Mouse (Mus musculus): Measurements from ENCODE around the gene Vps51. TPM values are rescaled to one million over a fixed set of nuclear protein-coding genes. Genes with fewer than 3 reads are reported as not detected.

Vps51 gene
- total RNA-seq, 1 experiment from 2014 or later: 44.9 TPM

Small RNA genes lying within 50 kb of the gene (microRNA-seq; reads per million reads assigned to microRNA genes)
- gene Mir6988: 0.43 to 0.76 reads per million in 2 experiments

Other genes starting within 250 kb of the Vps51 start
- 26.0 and 34.5 TPM in 2 replicates for gene Frmd8, start 202.0 kb downstream of the Vps51 start, total RNA-seq (2021)
- 14.7 and 16.5 TPM in 2 replicates for gene Slc25a45, start 199.4 kb downstream of the Vps51 start, total RNA-seq (2021)
- 1.4 and 1.7 TPM in 2 replicates for gene Tigd3, start 183.1 kb downstream of the Vps51 start, total RNA-seq (2021)
- 118 and 119 TPM in 2 replicates for gene Dpf2, start 164.2 kb downstream of the Vps51 start, total RNA-seq (2021)
- gene Cdc42ep2, start 152.4 kb downstream of the Vps51 start, total RNA-seq (2021): 9.6 and 9.7 TPM in 2 replicates
- gene Pola2, start 113.0 kb downstream of the Vps51 start, total RNA-seq (2021): 24.6 and 28.4 TPM in 2 replicates
- gene Slc22a20, start 91.1 kb downstream of the Vps51 start, total RNA-seq (2021): not detected in 2 replicates
- 28.5 and 41.5 TPM in 2 replicates for gene Capn1, start 61.3 kb downstream of the Vps51 start, total RNA-seq (2021)
- gene Syvn1, start 30.7 kb downstream of the Vps51 start, total RNA-seq (2021): 53.2 and 54.8 TPM in 2 replicates
- 59.7 and 68.2 TPM in 2 replicates for gene Mrpl49, start 19.4 kb downstream of the Vps51 start, total RNA-seq (2021)
- 956 and 1,133 TPM in 2 replicates for gene Fau, start 19.4 kb downstream of the Vps51 start, total RNA-seq (2021)
- 24.9 and 25.3 TPM in 2 replicates for gene Znhit2, start 16.0 kb downstream of the Vps51 start, total RNA-seq (2021)
- gene Tm7sf2, start 8.9 kb downstream of the Vps51 start, total RNA-seq (2021): 9.5 and 19.3 TPM in 2 replicates
- gene Tmem262, start 2.8 kb upstream of the Vps51 start, total RNA-seq (2021): not detected in 2 replicates
- not detected in 2 replicates for gene Gm28374, start 5.0 kb upstream of the Vps51 start, total RNA-seq (2021)
- gene Zfpl1, start 7.7 kb upstream of the Vps51 start, total RNA-seq (2021): 31.0 and 33.5 TPM in 2 replicates
- 5.5 and 5.7 TPM in 2 replicates for gene Cdca5, start 7.8 kb upstream of the Vps51 start, total RNA-seq (2021)
- gene AC131692.1, start 17.2 kb upstream of the Vps51 start, total RNA-seq (2021): 0.56 and 0.60 TPM in 2 replicates
- gene Naaladl1, start 28.6 kb upstream of the Vps51 start, total RNA-seq (2021): 0.33 TPM in 1 of 2 replicates, not detected in the other
- 12.9 and 15.4 TPM in 2 replicates for gene Sac3d1, start 41.4 kb upstream of the Vps51 start, total RNA-seq (2021)
- 21.7 and 23.6 TPM in 2 replicates for gene Snx15, start 51.1 kb upstream of the Vps51 start, total RNA-seq (2021)
- 0.52 and 1.5 TPM in 2 replicates for gene Batf2, start 63.8 kb upstream of the Vps51 start, total RNA-seq (2021)
- gene Arl2, start 64.3 kb upstream of the Vps51 start, total RNA-seq (2021): 61.2 and 61.5 TPM in 2 replicates
- 1.0 and 1.2 TPM in 2 replicates for gene Majin, start 107.2 kb upstream of the Vps51 start, total RNA-seq (2021)
- gene Gpha2, start 149.1 kb upstream of the Vps51 start, total RNA-seq (2021): 19.6 and 20.2 TPM in 2 replicates
- gene Ppp2r5b, start 158.6 kb upstream of the Vps51 start, total RNA-seq (2021): 64.8 and 67.0 TPM in 2 replicates
- gene Atg2a, start 164.4 kb upstream of the Vps51 start, total RNA-seq (2021): 27.5 and 30.6 TPM in 2 replicates
- 116 and 118 TPM in 2 replicates for gene Ehd1, start 199.5 kb upstream of the Vps51 start, total RNA-seq (2021)
- gene Cdc42bpg, start 229.2 kb upstream of the Vps51 start, total RNA-seq (2021): 9.9 and 11.5 TPM in 2 replicates

Measured in adrenal gland, postnatal 14 days (tissue).